Mouse (Mus musculus) fat pad, adult 2 months (tissue): ENCODE data around the gene Duox1.
"Not testable (repeated sequence)": the region's sequence is repeated elsewhere in the genome, so short reads cannot be mapped to it uniquely, and the experiment has no call there.

Experiments
- DNase-seq: peaks from one replicate; pipeline ENCODE4 v3.0.0-alpha.2; 2011; ENCODE audit warnings: low read depth, low spot score; ENCODE audit errors: extremely low read depth

Duox1 gene

DNA sequence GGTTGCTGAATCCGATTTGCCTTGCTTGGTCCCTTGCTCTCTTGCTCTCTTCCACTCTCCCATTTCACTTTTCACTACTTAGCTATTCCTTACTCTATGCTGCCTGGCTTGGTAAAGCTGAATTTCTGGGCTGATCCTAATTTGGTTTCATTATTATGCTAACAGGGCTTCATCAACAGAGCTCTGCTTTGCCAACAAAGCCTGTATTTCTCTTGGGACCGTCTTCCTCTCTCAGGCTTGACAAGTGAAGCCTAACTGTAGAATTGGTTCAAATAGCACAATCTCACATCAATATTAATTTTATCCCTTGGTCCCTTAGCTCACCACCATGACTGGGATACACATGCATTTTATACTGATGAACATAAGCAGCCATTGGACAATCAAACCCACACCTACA lies 3.9 kb upstream of the Duox1 start:
- no peak for DNase-seq

DNA sequence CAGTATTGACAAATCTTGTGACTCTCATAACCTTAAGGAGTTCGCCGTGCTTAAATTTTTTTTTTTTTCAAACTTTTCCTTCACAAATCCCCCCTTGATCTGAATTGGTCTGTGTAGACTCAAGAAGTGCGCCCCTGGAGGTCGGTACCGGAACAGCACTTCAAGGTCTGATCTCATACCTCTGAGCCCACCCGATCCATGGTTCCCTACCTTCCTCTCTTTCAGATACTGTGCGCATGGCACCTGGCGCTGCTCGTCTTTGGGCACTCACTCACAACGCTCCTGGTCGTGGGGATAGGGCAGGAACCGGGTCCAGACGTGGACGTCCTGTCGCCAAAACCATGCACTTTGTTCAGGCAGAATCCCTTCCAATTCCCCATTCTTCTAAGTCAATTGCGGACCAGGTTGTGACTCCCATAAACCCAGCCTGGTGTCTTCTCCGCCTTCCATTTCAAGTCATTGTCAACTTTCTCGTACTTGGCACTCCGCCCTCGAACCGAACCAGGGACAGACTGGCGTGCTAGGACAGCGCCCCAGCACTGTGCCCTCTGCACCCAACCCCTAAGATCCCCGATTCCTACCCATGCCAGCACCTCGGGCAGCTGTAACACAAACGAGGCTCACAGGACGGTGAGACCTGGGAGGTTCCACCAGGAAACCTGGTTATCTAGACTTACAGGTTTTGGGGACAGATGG lies 2.6 kb upstream of the Duox1 start:
- DNase-seq, result peak; percentile 46

DNA sequence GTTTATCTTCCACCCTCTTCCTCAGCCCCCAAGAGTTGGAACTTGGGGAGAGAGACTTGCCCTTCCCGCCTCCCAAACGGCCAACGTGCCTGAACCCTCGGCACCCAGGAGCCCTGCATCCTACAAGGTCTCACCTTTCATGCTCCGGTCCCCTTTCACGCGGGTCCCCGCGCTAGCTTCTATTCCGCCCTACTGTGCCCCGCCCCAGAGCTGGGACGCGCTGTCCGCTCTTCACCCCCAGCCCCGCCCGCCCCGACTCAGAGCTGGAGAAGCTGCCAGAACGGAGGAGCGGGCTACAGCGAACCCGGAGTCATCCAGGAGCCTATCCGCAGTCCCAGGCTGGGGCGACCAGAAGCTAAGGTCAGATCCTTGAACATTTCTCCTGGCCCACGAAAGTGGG lies 1.9 kb upstream of the Duox1 start, which contains the start of gene Duoxa1:
Gene Duoxa1, minus strand, starts transcription at position 195 of the 400 bp plus-strand sequence.
- DNase-seq, result no peak

DNA sequence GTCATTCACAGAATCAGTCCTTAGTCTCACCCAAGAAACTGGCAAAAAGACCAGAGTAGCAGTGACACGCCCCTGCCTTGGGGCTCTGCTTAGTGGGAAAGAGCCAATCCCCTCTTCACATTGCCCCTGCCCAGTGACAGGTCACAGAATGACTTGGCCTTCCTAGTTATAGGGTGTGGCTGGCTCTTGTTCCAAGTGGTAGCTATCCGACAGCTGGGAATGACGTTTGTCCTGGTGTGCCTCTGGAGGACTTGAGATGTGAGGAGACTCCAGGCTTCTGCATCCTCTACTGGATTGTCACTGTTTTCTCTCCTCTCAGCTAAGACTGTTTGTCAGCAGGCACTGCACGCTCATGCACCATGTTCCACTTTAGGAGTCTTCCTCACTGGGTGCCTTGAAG lies 1.9 kb downstream of the Duox1 start:
- no peak for DNase-seq

DNA sequence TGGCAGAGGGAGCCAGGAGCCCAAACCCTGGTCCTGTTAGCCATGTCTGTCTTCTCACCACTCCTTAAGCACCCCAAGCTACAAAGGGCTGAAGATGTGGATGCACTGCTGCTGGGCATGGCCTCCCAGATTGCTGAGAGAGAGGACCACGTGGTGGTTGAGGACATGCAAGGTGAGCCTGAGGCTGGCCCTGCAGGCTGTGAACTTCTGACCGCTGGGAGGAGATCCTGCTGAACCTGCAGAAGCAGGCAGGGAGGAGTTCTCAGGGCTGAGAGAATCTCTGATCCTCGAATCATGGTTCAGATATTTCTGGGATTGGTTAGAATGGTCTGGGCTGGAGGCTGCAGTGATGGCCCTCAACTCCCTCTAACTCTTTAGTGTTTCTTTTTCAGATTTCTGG lies 8.5 kb downstream of the Duox1 start:
- DNase-seq, result no peak

DNA sequence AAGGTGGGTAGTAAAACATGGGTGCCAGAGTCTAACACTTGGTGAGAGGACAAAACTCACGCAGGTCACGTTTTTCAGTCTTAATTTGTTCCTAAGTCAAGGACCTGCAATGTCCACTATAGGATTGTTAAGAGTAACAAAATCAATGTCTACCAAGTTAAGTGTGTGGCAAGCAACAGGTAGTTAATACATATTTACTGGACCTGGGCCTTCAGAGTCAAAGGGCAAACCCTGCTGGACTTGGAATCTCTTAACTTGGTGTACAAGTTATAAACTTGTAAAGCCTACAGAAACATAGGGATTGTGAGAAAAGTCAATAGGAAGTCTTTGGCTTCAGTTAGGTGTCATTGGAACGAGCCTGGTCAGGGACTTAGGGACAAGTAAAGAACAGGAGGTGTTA lies 9.1 kb downstream of the Duox1 start:
- no peak for DNase-seq

DNA sequence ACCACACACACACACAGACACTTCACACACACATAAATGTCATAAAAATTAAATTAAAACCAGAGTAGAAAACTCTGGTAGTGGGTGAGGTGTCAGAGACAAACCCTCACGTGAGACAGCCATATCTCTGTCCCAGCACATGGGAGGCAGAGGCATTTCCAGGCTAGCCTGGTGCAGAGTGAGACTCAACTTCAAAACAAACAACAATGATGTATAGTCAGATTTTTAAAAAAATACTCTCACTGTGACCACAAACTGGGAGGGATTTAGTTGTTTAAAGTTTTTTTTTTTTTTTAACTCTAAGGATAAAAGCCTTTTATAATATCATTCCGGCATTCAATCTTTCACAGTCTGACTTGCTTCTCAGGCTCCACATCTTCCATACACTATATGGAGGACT lies 9.9 kb downstream of the Duox1 start:
- no peak for DNase-seq

DNA sequence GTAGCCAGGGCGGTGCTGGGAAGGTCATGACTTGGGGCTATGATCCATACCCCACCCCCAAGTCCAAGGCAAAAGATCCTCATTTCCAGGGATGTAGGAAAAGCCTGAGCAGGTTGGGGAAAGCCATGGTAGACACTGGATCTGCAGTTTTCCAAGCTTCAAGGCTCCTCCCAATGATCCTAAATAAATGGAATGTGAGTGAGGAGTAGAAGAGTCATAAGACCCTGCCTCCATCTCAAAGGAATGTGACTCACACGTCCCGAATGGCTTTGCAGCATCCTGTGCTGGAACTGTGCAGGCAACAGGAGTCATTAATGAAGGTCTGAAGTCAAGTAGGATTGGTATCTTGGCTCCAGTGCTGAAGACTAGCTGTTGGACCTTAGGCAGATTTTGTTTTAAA lies 12.5 kb downstream of the Duox1 start:
- DNase-seq, result no peak

DNA sequence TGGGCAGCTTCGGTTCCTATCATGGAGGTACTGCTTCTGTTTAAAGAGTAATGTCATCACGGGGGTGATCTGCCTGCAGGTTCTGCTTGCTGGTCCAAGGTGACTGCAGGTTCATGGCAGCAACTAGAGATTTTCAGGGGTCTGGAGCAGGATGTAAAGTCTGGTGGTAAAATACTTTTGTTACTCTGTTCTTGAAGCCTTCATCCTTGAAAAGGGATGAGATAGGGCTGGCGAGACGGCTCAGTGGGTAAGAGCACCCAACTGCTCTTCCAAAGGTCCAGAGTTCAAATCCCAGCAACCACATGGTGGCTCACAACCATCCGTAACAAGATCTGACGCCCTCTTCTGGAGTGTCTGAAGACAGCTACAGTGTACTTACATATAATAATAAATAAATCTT lies 14.8 kb downstream of the Duox1 start:
- not testable (repeated sequence) for DNase-seq

DNA sequence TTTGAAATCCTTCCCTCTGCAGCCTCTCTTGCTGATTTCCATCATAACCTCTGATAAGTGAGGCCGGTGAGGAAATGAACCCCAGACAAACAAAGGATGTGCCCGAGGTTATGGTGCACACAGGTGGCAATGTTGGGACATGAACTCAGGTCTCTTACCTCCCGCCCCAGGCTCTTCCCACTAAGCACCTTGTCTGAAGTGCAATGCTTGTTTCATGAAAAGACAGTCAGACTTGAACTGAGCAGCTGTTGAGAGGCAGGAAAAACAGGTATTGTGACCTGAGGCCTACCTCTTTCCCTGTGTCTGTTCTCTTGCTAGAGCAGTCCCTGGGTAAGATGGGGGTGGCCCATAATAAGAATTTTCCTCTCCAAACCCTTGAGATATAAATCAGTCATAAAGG lies 16.8 kb downstream of the Duox1 start:
- peak; percentile 93 for DNase-seq

DNA sequence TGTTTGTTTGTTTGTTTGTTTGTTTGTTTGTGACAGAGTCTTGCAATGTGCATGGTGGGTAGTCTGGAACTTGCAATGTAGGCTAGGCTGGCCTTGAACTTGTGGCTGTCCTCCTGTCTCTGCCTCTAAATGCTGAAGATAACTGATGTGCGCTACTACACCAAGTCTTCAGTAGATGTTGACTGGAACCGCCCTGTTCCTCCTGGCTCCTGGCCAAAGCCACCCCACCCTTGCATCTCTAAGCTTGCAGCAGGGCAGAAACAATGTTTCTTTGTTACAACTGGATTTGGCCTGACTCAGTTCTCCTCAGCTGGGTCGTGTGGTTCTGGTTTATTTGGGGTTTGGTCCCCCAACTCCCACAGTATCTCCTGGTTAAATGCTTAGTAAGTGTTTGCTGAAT lies 18.7 kb downstream of the Duox1 start:
- DNase-seq, result no peak

DNA sequence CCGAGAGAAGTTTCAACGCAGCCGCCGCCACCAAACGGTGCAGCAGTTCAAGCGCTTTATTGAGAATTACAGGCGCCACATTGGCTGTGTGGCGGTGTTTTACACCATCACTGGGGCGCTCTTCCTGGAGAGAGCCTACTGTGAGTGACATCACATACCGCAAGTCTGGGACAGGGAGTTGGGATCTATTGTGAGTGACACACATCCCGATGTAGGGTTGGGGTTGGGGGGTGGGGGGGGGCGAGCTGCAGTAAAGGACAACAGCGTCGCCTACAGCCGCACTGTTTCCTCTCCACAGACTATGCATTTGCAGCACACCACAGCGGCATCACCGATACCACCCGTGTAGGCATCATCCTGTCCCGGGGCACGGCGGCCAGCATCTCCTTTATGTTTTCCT lies 21.8 kb downstream of the Duox1 start:
- no peak for DNase-seq

DNA sequence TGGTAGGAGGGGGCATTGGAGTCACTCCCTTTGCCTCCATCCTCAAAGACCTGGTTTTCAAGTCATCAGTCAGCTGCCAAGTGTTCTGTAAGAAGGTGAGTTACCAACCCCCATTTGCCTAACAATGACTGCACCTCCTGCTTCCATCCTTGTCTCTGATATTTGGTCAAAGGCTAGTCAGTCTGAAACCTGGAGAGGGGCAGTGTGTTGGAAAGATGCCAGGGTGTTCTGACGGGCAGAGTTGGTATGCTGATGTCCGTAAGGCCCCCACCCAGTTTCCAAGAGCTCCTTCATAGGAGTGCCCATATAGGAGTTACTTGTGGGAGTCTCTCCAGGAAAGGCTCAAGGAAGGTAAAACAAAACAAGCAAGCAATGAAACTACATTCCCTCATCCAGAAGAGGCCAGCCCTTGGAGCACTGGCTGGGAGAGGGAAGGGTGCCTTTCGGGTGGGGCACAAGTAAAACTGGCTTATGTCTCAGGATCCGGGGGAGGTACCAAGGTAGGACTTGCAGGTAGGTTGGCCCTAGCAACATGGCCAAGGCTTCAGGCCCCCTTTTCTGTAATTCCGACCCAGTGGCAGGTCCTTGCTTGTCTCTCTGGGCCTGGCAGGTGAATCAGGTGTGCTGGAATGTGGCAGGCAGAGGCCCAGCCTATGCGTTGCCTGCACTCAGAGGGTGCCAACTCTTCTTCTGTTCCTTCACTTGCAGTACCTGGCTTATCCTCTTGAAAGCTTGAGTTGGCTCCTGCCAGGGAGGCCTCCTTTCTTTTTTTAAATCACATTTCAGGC lies 29.8 kb downstream of the Duox1 start:
- peak; percentile 82 for DNase-seq

DNA sequence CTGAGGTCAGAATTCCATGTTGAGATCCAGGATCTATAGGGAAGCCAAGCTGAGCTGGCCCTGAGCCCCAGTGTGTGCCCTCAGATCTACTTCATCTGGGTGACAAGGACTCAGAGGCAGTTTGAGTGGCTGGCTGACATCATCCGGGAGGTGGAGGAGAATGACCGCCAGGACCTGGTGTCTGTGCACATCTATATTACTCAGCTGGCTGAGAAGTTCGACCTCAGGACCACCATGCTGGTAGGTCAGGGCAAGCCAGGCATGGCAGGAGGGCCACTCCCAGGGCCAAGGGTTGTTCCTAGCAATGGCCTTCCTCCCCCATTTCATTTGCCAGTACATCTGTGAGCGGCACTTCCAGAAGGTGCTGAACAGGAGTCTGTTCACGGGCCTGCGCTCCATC lies 30.7 kb downstream of the Duox1 start:
- DNase-seq, result not testable (repeated sequence)

DNA sequence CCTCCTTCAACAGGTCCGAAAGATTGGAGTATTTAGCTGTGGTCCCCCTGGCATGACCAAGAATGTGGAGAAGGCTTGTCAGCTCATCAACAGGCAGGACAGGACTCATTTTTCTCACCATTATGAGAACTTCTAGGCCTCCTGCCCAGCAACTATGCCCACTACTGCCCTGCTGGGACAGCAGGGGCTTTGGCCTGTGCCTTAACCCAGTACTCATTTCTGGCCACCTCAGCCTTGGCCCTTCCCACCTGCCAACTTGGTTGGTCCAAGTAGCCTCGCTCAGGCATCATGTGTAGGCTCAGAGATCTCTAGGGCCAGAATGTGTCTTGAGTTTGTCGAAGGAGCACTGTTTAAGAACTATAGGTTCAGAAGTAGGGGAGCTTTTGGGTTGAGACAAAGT lies 31.8 kb downstream of the Duox1 start:
- no peak for DNase-seq

DNA sequence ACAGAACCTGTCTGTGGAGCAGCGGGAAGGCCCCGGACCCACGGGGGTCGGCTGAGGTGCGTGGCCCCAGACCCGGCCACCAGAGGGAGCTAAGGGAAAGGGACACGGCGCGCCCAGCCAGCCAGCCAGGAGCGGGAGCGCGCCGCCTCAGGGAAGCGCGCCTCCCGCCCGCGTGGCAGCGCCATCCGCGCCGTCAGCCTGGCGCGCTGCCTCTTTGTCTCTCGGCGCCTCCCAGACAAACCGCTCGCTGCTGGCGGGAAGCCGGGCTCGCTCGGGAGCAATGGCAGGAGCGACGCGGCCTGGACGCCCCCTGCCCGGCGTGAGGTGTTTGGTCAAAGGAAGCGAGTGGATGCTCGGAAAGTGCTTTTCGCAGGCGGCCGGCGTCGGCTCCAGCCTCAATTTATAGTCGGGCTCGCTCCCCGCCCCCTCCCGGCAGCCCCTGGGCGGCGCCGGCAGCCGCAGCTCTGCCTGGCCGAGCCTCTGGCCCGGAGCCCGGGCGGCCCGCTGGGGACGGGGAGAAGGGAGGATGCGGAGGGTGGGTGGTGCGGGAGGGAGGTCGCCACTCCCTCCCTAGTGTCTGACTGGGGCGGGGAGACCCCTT lies 33.2 kb downstream of the Duox1 start:
- DNase-seq, result no peak

DNA sequence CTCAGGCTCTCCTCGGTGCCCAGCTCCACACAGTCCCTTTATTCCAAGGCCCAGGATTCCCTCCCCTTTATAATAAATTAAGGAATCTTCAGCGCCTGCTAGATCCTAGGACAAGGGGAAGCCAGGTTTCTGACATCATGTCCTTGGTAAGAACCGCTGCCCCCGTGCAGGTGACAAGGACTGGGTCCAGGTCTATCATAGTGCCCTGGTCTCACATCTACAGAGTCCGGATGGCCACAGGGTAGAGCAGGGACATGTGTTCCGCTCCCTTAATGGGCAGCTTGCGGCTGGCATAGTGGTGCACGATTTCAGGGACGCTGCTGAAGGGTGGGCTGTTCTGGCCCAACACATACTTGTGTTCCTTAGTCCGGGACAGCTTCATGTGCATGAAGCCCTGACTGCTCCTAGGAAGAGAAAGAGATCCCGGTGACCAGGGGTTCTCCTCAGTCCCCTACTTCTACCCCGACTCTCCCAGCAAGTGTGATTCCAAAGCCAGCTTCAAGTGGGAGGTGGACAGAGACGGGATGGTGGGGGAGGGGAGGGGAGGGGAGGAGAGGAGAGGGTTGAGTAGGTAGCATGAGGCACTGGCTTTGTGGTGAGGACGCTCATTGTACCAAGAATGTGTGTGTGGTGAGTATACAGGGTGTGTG lies 33.8 kb downstream of the Duox1 start:
- no peak for DNase-seq

DNA sequence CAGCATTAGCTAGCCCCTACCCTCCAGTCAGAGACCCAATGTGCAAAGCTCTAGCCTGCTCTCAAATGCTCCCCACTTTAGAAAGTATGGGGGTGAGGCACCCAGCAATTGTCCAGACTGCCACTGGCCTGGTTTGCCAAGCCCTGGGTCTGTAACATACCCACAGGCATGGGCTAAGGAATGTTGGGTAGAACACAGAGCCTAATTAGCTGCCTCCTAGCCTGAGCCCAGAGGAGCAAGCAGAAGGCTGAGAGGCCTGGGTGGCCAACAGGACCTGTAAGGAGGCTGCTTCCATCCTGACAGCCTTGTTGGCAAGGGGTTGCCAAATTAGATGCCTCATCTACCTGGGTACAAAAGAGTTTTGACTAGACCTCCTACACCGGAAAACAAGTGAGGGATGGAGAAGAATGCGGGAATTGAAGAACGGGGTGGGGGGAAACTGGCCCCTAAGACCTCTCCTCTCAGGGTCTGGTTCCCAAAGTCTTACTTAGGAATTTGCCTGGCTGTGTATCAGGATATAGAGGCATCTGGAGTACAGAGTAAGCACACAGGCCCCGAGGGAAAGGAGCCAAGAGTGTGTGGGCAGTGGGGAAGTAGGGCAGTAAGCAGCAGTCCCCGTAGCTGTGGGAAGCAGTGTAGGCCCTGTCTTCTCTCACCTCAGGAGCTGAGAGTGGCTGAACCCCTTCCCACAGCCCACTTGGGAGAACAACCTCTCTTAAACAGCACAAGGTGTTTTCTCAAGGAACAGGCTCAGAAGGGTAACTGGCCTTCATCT lies 35.9 kb downstream of the Duox1 start:
- no peak for DNase-seq

DNA sequence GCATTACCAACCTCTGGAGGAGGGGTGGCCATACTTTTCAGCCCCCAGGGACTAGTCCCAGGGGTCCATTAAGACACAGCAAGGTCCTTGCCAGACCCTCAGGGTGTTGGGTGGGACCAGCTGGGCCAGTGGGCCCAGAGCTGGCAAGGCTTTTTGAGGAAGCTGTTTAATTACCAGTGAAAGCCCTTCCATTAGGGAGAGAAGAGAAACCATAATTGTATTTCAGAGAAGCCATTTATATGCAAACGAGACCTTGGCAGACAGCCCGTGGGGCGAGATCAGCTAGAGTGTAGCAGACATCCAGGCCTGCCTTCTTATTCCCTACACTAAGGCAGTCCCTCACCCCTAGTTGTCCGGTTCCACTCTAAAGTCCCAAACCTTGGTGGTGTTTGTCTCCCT lies 36.5 kb downstream of the Duox1 start:
- DNase-seq, result no peak

DNA sequence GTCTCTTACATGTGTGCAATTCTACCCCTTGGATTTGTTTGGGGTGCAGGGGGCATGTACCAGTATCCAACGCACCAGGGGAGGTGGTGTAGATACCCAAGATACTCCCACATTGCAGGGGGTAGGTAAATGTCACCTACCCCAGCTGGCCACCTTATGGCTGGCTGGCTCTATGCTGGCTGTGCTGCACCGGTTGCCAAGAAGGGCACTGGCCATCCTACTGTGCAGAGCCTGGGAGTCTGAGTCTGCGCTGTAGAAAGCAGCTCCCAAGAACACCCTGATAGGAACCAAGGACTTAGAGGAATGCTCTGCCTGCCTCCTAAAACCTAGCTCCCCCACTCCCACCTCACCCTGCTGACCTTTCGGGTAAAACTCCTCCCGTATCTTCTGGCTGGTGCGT lies 37.5 kb downstream of the Duox1 start:
- DNase-seq, result no peak

DNA sequence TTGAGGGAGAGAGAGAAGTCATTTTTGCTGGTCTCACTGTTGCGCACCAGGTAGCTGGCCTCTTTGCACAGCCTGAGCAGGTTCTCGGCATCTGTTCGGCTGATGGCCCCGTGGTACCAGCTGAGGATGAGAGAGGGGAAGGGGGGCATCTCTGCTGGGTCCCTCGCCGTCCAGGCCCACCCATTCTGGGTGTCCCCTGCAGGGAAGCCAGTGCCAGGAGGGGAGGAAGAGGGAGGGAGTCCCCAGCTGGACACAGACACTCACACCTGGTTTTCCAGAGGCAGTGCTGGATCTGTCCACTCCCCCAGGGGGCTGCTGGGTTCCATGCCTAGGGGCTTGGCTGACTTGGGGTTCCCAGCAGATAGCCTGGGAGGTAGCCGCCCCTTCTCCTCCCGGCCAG lies 38.3 kb downstream of the Duox1 start:
- DNase-seq, result no peak
